Mouse (Mus musculus) lung, postnatal 0 days (tissue): ENCODE data around the gene 1700037H04Rik. TPM values are rescaled to one million over a fixed set of nuclear protein-coding genes. Genes with fewer than 3 reads are reported as not detected.
"Not testable (repeated sequence)": the region's sequence is repeated elsewhere in the genome, so short reads cannot be mapped to it uniquely, and the experiment has no call there.

Experiments used
- ATAC-seq: fragments of 200-750 bp; cut with Nextera tagmentation; 2 replicates; pipeline ENCODE4 v1.8.0; 2017; ENCODE audit warnings: moderate library complexity
- DNase-seq: peaks from one replicate; pipeline ENCODE4 v3.0.0-alpha.2; 2016; ENCODE audit warnings: low spot score
- H3K27ac ChIP-seq: fragments of 300-500 bp; sonication (generic); 2 replicates; pipeline ENCODE4 v1.5.1; 2014; ENCODE audit warnings: antibody characterized with exemption, mild to moderate bottlenecking, low read length, mixed read lengths
- H3K27me3 ChIP-seq: fragments of 300-500 bp; sonication (generic); replicated peaks from 2 replicates; pipeline ENCODE4 v1.6.1; 2014; ENCODE audit warnings: low read length, mixed read lengths; ENCODE audit not compliant: insufficient read depth
- H3K36me3 ChIP-seq: fragments of 300-500 bp; sonication (generic); 2 replicates; pipeline ENCODE4 v1.6.1; 2014; ENCODE audit warnings: low read length, mixed read lengths; ENCODE audit not compliant: insufficient read depth
- H3K4me1 ChIP-seq: fragments of 300-500 bp; sonication (generic); 2 replicates; pipeline ENCODE4 v1.6.1; 2014; ENCODE audit warnings: antibody characterized with exemption, low read depth, low read length, mixed read lengths; ENCODE audit not compliant: insufficient read depth
- H3K4me2 ChIP-seq: fragments of 300-500 bp; sonication (generic); replicated peaks from 2 replicates; pipeline ENCODE4 v1.6.1; 2014; ENCODE audit warnings: low read depth, mild to moderate bottlenecking, low read length, moderate library complexity, mixed read lengths
- H3K4me3 ChIP-seq: fragments of 300-500 bp; sonication (generic); 2 replicates; pipeline ENCODE4 v1.5.1; 2014; ENCODE audit warnings: low read depth, low read length
- H3K9ac ChIP-seq: fragments of 300-500 bp; sonication (generic); replicated peaks from 2 replicates; pipeline ENCODE4 v1.6.1; 2014; ENCODE audit warnings: low read depth, mild to moderate bottlenecking
- H3K9me3 ChIP-seq: fragments of 300-500 bp; sonication (generic); 2 replicates; pipeline ENCODE4 v1.6.1; 2016; ENCODE audit warnings: low read length, mixed read lengths
- CTCF ChIP-seq: IDR thresholded peaks from 2 replicates; pipeline ENCODE4 v1.5.1; 2016; ENCODE audit warnings: antibody characterized with exemption, mild to moderate bottlenecking
- EP300 ChIP-seq: IDR thresholded peaks from 2 replicates; pipeline ENCODE4 v1.6.1; 2016; ENCODE audit warnings: antibody characterized with exemption, mild to moderate bottlenecking, control low read depth
- WGBS: fragments of 180-500 bp; shearing (Covaris S2); extraction: QIAGEN DNeasy Blood & Tissue Kit; methylation state at CpG from one replicate; pipeline ENCODE4 v1.1.7; 2014; 5-methylcytosine and 5-hydroxymethylcytosine counted together
- polyA plus RNA-seq: library from polyadenylated mRNA; unstranded; fragments of >200 nt; fragmentation: Nextera tagmentation; extraction: Ambion mirVana; gene quantifications from 2 replicates; pipeline ENCODE4 v1.2.1, GENCODE M21; 2015

Gene 1700037H04Rik
- polyA plus RNA-seq, 1 experiment from 2014 or later, result 28.3 TPM

DNA sequence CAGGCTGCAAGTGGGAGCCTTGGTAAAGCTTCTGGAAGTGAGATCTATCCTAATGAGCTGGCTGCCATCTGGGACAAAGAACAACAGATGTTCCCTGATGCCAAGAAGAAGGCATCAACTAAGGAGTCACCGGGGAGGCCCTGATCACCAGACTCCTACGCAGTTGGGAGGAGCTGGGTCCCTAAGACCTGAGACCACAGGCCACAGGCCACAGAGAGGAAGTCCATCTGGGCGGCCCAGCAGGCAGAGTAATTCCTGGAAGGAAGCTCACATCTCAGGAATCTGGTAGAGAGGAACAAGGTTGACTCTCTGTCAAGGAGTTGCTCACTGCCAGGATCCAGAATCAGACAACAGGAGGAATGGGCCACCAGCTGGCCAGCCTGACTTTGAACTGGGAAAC lies 35.7 kb downstream of the 1700037H04Rik start:
- H3K9ac ChIP-seq, result no peak overlapping the region
- no peak overlapping the region for H3K4me2 ChIP-seq
- WGBS, result 56% methylated on average over 3 of the region's 3 CpGs
- DNase-seq (peak; percentile 50), ATAC-seq (peak; percentile 65)
- H3K27me3 ChIP-seq, result no peaks in the 10 kb centered on the region
- TF ChIP-seq CTCF (no peak), EP300 (peak; percentile 39; the same call in 1 of the 2 replicates)
- no peak overlapping the region for H3K4me3 ChIP-seq
- H3K4me1 ChIP-seq, result peaks cover 4% of the 10 kb centered on the region; the same call in 1 of the 2 replicates
- H3K27ac ChIP-seq, result no peak overlapping the region
- H3K36me3 ChIP-seq, result no peaks in the 10 kb centered on the region
- no peaks in the 10 kb centered on the region for H3K9me3 ChIP-seq

DNA sequence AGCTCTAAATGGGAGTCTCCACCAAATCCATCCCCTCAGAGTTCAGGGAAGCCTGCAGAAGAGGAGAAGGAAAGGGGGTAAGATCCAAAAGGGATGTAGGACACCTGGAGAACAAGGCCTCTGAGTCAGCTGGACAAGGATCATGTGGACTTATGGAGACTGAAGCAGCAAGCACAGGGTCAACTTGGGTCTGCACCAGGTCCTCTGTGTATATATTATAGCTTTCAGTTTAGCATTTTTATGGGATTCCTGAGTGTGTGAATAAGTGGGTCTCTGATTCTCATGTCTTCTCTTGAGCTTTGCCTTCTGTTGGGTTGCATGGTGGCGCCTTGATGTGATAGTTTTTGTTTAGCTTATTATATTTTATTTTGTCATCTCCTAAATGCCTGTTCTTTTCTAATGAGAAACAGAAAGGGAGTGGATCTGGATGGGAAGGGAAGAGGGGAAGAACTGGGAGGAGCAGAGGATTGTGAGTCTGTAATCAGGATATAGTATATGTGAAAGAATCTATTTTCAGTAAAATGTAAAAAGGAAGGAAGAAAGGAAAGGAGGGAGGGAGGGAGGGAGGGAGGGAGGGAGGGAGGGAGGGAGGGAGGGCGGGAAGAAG lies 40.8 kb downstream of the 1700037H04Rik start:
- no peaks in the 10 kb centered on the region for H3K9me3 ChIP-seq
- 92% methylated on average over 2 of the region's 2 CpGs for WGBS
- TF ChIP-seq EP300 (no peak), CTCF (no peak)
- H3K27ac ChIP-seq, result no peak overlapping the region
- H3K4me2 ChIP-seq, result no peak overlapping the region
- no peaks in the 10 kb centered on the region for H3K27me3 ChIP-seq
- H3K9ac ChIP-seq, result no peak overlapping the region
- DNase-seq (no peak), ATAC-seq (no peak)
- no peaks in the 10 kb centered on the region for H3K36me3 ChIP-seq
- no peak overlapping the region for H3K4me3 ChIP-seq
- H3K4me1 ChIP-seq, result no peaks in the 10 kb centered on the region

- H3K4me1 ChIP-seq, result no peaks in the 10 kb centered on the region
- no peak overlapping the region for H3K4me3 ChIP-seq
- no peaks in the 10 kb centered on the region for H3K9me3 ChIP-seq
- no peak for DNase-seq
- TF ChIP-seq CTCF (no peak), EP300 (no peak)
- H3K9ac ChIP-seq, result no peak overlapping the region
- 82% methylated on average over 5 of the region's 5 CpGs for WGBS
- no peak for ATAC-seq
- H3K4me2 ChIP-seq, result no peak overlapping the region
- no peaks in the 10 kb centered on the region for H3K27me3 ChIP-seq
- H3K27ac ChIP-seq, result no peak overlapping the region
- H3K36me3 ChIP-seq, result no peaks in the 10 kb centered on the region
Observed at GRCm38 (mm10) chr2:131105989-131106388, 53.9 kb downstream of the 1700037H04Rik start.

DNA sequence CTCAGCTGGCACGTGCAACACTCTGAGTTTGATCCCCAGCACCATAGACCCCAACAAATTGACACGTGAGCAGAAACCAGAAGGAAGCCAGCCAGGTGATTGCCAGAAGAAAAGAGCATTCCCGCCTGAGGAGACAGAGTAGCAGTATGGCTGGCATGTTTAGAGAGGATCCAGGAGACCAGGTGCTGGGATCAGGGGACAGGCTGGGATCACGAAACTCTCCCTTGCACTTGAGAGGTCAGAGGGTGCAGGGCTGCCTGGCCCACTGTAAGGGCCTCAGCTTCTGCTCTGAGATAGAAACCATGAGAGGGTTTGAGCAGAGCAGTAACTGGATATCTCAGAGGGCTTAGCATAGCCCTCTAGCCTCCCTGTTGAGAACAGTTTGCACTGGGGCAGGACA lies 54.8 kb downstream of the 1700037H04Rik start:
- H3K4me3 ChIP-seq, ATAC-seq, H3K27ac ChIP-seq, H3K9ac ChIP-seq, DNase-seq, H3K9me3 ChIP-seq, H3K4me1 ChIP-seq, H3K36me3 ChIP-seq, H3K4me2 ChIP-seq, H3K27me3 ChIP-seq: not testable (repeated sequence)
- WGBS, result 61% methylated on average over 4 of the region's 4 CpGs

DNA sequence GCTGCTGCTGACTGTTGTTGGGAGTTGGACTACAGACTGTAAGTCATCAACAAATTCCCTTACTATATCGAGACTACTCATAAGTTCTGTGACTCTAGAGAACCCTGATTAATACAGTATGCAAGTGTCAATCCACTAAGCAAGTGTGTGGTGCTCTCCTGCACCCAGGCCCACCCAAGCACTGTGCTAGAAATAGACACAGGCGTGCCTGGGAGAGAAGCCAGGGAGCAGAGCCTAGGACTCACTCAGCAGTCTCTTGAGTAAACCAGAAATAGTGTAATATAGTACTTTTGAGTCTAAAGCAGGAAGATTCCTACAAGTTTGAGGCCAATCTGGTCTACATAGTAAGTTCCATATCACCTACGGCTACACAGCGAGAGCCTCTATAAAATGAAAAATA lies 55.9 kb downstream of the 1700037H04Rik start:
- ATAC-seq, result no peak
- Histone ChIP-seq H3K27ac (no peak overlapping the region), H3K27me3 (no peaks in the 10 kb centered on the region), H3K9me3 (no peaks in the 10 kb centered on the region), H3K9ac (no peak overlapping the region), H3K4me2 (no peak overlapping the region), H3K4me3 (no peak overlapping the region), H3K36me3 (no peaks in the 10 kb centered on the region), H3K4me1 (no peaks in the 10 kb centered on the region)
- TF ChIP-seq EP300, result no peak
- TF ChIP-seq CTCF, result no peak
- WGBS, result 77% methylated on average over 4 of the region's 4 CpGs
- no peak for DNase-seq

DNA sequence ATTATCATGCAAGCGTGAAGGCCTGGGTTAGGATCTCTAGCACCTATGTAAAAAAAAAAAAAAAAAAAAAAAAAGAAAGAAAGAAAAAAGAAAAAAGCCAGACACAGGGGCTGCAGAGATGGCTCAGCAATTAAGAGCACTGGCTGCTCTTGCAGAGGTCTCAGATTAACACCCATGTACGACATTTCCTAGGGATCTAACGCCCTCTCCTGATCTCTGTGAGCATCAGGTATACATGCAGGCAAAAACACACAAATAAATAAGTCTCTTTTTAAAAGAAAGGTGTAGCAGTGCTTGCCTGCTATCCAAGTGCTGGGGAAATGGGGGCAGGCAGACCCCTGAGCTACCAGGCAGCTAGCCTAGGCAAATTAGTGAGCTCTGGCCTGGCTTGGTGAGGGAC lies 58.4 kb downstream of the 1700037H04Rik start:
- WGBS, result 60% methylated on average over 3 of the region's 3 CpGs
- TF ChIP-seq CTCF (no peak), EP300 (no peak)
- H3K4me2 ChIP-seq, result no peak overlapping the region
- no peaks in the 10 kb centered on the region for H3K27me3 ChIP-seq
- H3K9ac ChIP-seq, result no peak overlapping the region
- ATAC-seq (no peak), DNase-seq (no peak)
- H3K4me1 ChIP-seq, result no peaks in the 10 kb centered on the region
- no peaks in the 10 kb centered on the region for H3K36me3 ChIP-seq
- no peak overlapping the region for H3K27ac ChIP-seq
- no peak overlapping the region for H3K4me3 ChIP-seq
- no peaks in the 10 kb centered on the region for H3K9me3 ChIP-seq

DNA sequence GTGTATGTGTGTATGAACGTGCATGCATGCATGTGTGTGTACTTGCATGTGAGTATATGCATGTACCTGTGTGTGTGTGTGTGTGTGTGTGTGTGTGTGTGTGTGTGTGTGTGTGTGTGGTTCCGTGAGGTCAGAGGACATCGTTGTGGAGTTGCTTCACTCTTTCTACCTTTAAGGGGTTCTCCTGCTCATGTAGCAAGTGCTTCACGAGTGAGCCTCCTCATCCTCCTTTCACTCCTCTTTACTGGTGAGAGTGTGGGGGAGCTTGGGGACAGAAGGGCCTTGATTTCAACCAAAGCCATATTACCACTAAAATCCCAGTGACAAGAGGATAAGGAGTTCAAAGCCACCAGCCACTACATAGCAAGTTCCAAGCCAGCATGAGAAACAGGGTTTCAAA lies 62.8 kb downstream of the 1700037H04Rik start:
- H3K27me3 ChIP-seq, result no peaks in the 10 kb centered on the region
- no peak for ATAC-seq
- WGBS, result 86% methylated on average over 4 of the region's 4 CpGs
- peak overlapping the region; percentile 84; the same call in 1 of the 2 replicates for H3K27ac ChIP-seq
- TF ChIP-seq CTCF (no peak), EP300 (no peak)
- no peak overlapping the region for H3K4me2 ChIP-seq
- H3K4me1 ChIP-seq, result peaks cover 5% of the 10 kb centered on the region; the same call in 1 of the 2 replicates
- no peaks in the 10 kb centered on the region for H3K9me3 ChIP-seq
- no peak for DNase-seq
- H3K4me3 ChIP-seq, result no peak overlapping the region
- H3K9ac ChIP-seq, result no peak overlapping the region
- no peaks in the 10 kb centered on the region for H3K36me3 ChIP-seq

Other genes starting within 250 kb of the 1700037H04Rik start
- gene Gfra4, start 117.0 kb downstream of the 1700037H04Rik start, polyA plus RNA-seq, result 1.2 and 1.4 TPM in 2 replicates
- 3.2 and 3.5 TPM in 2 replicates for gene Adam33, start 96.3 kb downstream of the 1700037H04Rik start, polyA plus RNA-seq
- gene Siglec1, start 73.3 kb downstream of the 1700037H04Rik start, polyA plus RNA-seq, result 1.1 TPM in 2 replicates
- 16.7 and 17.9 TPM in 2 replicates for gene Hspa12b, start 32.8 kb downstream of the 1700037H04Rik start, polyA plus RNA-seq
- gene Gm11037, start 26.6 kb downstream of the 1700037H04Rik start, polyA plus RNA-seq, result not detected in 2 replicates
- 13.2 and 14.9 TPM in 2 replicates for gene Cenpb, start 20.0 kb upstream of the 1700037H04Rik start, polyA plus RNA-seq
- gene Cdc25b, start 26.9 kb upstream of the 1700037H04Rik start, polyA plus RNA-seq, result 36.5 and 38.7 TPM in 2 replicates
- gene Spef1, start 27.2 kb upstream of the 1700037H04Rik start, polyA plus RNA-seq, result 12.2 TPM in 2 replicates
- 27.9 and 28.0 TPM in 2 replicates for gene Ap5s1, start 47.0 kb upstream of the 1700037H04Rik start, polyA plus RNA-seq
- gene Mavs, start 74.0 kb upstream of the 1700037H04Rik start, polyA plus RNA-seq, result 14.1 and 14.4 TPM in 2 replicates
- 22.3 and 26.7 TPM in 2 replicates for gene Pank2, start 102.4 kb upstream of the 1700037H04Rik start, polyA plus RNA-seq
- gene Rnf24, start 192.8 kb upstream of the 1700037H04Rik start, polyA plus RNA-seq, result 1.3 and 1.6 TPM in 2 replicates